Mouse (Mus musculus): Measurements from ENCODE around the gene Tmod2. TPM values are rescaled to one million over a fixed set of nuclear protein-coding genes. Genes with fewer than 3 reads are reported as not detected.
"Not testable (repeated sequence)": the region's sequence is repeated elsewhere in the genome, so short reads cannot be mapped to it uniquely, and the experiment has no call there.

Gene Tmod2
- polyA plus RNA-seq, 1 experiment from 2014 or later = 248 TPM

GRCm38 (mm10) chr9:75630823-75631454 lies 19.8 kb upstream of the Tmod2 start:
- Histone ChIP-seq H3K27me3 (ENCODE audit: control insufficient read depth, insufficient read depth, low read length) (no peaks in the 10 kb centered on the region), H3K36me3 (replicated peaks; ENCODE audit: control insufficient read depth, insufficient read depth) (peaks cover 5% of the 10 kb centered on the region; the same call in 1 of the 2 replicates), H3K4me1 (replicated peaks; ENCODE audit: control insufficient read depth, insufficient read depth, low read length) (peaks cover 7% of the 10 kb centered on the region), H3K9me3 (ENCODE audit: control insufficient read depth, low read length) (no peaks in the 10 kb centered on the region), H3K4me3 (replicated peaks; ENCODE audit: low read length) (no peak overlapping the region), H3K4me2 (replicated peaks) (no peak overlapping the region), H3K27ac (no peak overlapping the region), H3K9ac (no peak overlapping the region)
- WGBS = 84% methylated on average over 8 of the region's 8 CpGs
- no peak for DNase-seq (ENCODE audit: low spot score)
- ATAC-seq (ENCODE audit: low FRiP score) = no peak

GRCm38 (mm10) chr9:75626308-75626604 lies 15.1 kb upstream of the Tmod2 start:
- H3K4me2 ChIP-seq (replicated peaks) = peak overlapping the region; percentile 95
- under 1% methylated on average over 14 of the region's 14 CpGs for WGBS
- no peaks in the 10 kb centered on the region for H3K9me3 ChIP-seq (ENCODE audit: control insufficient read depth, low read length)
- H3K36me3 ChIP-seq (replicated peaks; ENCODE audit: control insufficient read depth, insufficient read depth) = no peaks in the 10 kb centered on the region
- peak overlapping the region; percentile 86 for H3K4me3 ChIP-seq (replicated peaks; ENCODE audit: low read length)
- no peaks in the 10 kb centered on the region for H3K27me3 ChIP-seq (ENCODE audit: control insufficient read depth, insufficient read depth, low read length)
- H3K9ac ChIP-seq = peak overlapping the region; percentile 96
- DNase-seq (ENCODE audit: low spot score) (no peak), ATAC-seq (ENCODE audit: low FRiP score) (no peak; the same call in 1 of the 2 replicates)
- H3K4me1 ChIP-seq (replicated peaks; ENCODE audit: control insufficient read depth, insufficient read depth, low read length) = peaks cover 11% of the 10 kb centered on the region
- H3K27ac ChIP-seq = peak overlapping the region; percentile 98

GRCm38 (mm10) chr9:75625556-75626307 lies 14.6 kb upstream of the Tmod2 start, which contains the start of gene Lysmd2:
TSS of gene Lysmd2 (plus strand) at chr9:75625741.
- peaks cover 11% of the 10 kb centered on the region for H3K4me1 ChIP-seq (replicated peaks; ENCODE audit: control insufficient read depth, insufficient read depth, low read length)
- H3K9ac ChIP-seq = peak within 1 kb of the TSS; percentile 96

GRCm38 (mm10) chr9:75624983-75625555 lies 13.9 kb upstream of the Tmod2 start:
- Histone ChIP-seq H3K36me3 (replicated peaks; ENCODE audit: control insufficient read depth, insufficient read depth) (no peaks in the 10 kb centered on the region), H3K9me3 (ENCODE audit: control insufficient read depth, low read length) (no peaks in the 10 kb centered on the region), H3K27me3 (ENCODE audit: control insufficient read depth, insufficient read depth, low read length) (no peaks in the 10 kb centered on the region), H3K4me2 (replicated peaks) (peak overlapping the region; percentile 95), H3K4me3 (replicated peaks; ENCODE audit: low read length) (peak overlapping the region; percentile 86), H3K9ac (peak overlapping the region; percentile 96), H3K27ac (peak overlapping the region; percentile 98), H3K4me1 (replicated peaks; ENCODE audit: control insufficient read depth, insufficient read depth, low read length) (peaks cover 11% of the 10 kb centered on the region)
- 16% methylated on average over 18 of the region's 18 CpGs for WGBS
- ATAC-seq (ENCODE audit: low FRiP score) (no peak; the same call in 1 of the 2 replicates), DNase-seq (ENCODE audit: low spot score) (peak; percentile 34)

More at GRCm38 (mm10) chr9:75625556-75626307, 14.6 kb upstream of the Tmod2 start, which contains the start of gene Lysmd2:
- H3K36me3 ChIP-seq (replicated peaks; ENCODE audit: control insufficient read depth, insufficient read depth) = no peaks in the 10 kb centered on the region
- H3K27me3 ChIP-seq (ENCODE audit: control insufficient read depth, insufficient read depth, low read length) = no peaks in the 10 kb centered on the region
- H3K27ac ChIP-seq = peak within 1 kb of the TSS; percentile 98
- H3K4me2 ChIP-seq (replicated peaks) = peak within 1 kb of the TSS; percentile 95
- under 1% methylated on average over 70 of the region's 94 CpGs for WGBS
- peak within 1 kb of the TSS; percentile 86 for H3K4me3 ChIP-seq (replicated peaks; ENCODE audit: low read length)
- no peaks in the 10 kb centered on the region for H3K9me3 ChIP-seq (ENCODE audit: control insufficient read depth, low read length)
- DNase-seq (ENCODE audit: low spot score) = peak; percentile 67
- peak; percentile 87 for ATAC-seq (ENCODE audit: low FRiP score)

- Histone ChIP-seq H3K4me3 (replicated peaks; ENCODE audit: low read length) (no peak overlapping the region), H3K9me3 (ENCODE audit: control insufficient read depth, low read length) (no peaks in the 10 kb centered on the region), H3K27ac (no peak overlapping the region), H3K9ac (no peak overlapping the region), H3K36me3 (replicated peaks; ENCODE audit: control insufficient read depth, insufficient read depth) (no peaks in the 10 kb centered on the region), H3K27me3 (ENCODE audit: control insufficient read depth, insufficient read depth, low read length) (no peaks in the 10 kb centered on the region), H3K4me2 (replicated peaks) (no peak overlapping the region), H3K4me1 (replicated peaks; ENCODE audit: control insufficient read depth, insufficient read depth, low read length) (peaks cover 4% of the 10 kb centered on the region)
- 90% methylated on average over 3 of the region's 3 CpGs for WGBS
- ATAC-seq (ENCODE audit: low FRiP score) (no peak), DNase-seq (ENCODE audit: low spot score) (no peak)
These were observed 10.3 kb upstream of the Tmod2 start for GRCm38 (mm10) chr9:75621428-75621827.

GRCm38 (mm10) chr9:75619761-75620160 lies 8.6 kb upstream of the Tmod2 start:
- DNase-seq (ENCODE audit: low spot score); H3K9me3 ChIP-seq (ENCODE audit: control insufficient read depth, low read length); H3K36me3 ChIP-seq (replicated peaks; ENCODE audit: control insufficient read depth, insufficient read depth); H3K4me2 ChIP-seq (replicated peaks); H3K4me1 ChIP-seq (replicated peaks; ENCODE audit: control insufficient read depth, insufficient read depth, low read length); H3K4me3 ChIP-seq (replicated peaks; ENCODE audit: low read length); H3K27ac ChIP-seq; H3K27me3 ChIP-seq (ENCODE audit: control insufficient read depth, insufficient read depth, low read length); ATAC-seq (ENCODE audit: low FRiP score); H3K9ac ChIP-seq: not testable (repeated sequence)
- 93% methylated on average over 2 of the region's 2 CpGs for WGBS

GRCm38 (mm10) chr9:75618836-75619400 lies 7.8 kb upstream of the Tmod2 start:
- 85% methylated on average over 6 of the region's 6 CpGs for WGBS
- Histone ChIP-seq H3K36me3 (replicated peaks; ENCODE audit: control insufficient read depth, insufficient read depth) (no peaks in the 10 kb centered on the region), H3K27ac (no peak overlapping the region), H3K4me2 (replicated peaks) (no peak overlapping the region), H3K9ac (no peak overlapping the region), H3K4me3 (replicated peaks; ENCODE audit: low read length) (no peak overlapping the region), H3K27me3 (ENCODE audit: control insufficient read depth, insufficient read depth, low read length) (no peaks in the 10 kb centered on the region), H3K4me1 (replicated peaks; ENCODE audit: control insufficient read depth, insufficient read depth, low read length) (no peaks in the 10 kb centered on the region), H3K9me3 (ENCODE audit: control insufficient read depth, low read length) (no peaks in the 10 kb centered on the region)
- no peak for DNase-seq (ENCODE audit: low spot score)
- ATAC-seq (ENCODE audit: low FRiP score) = peak; percentile 48; the same call in 1 of the 2 replicates

- Histone ChIP-seq H3K27ac (no peak overlapping the region), H3K27me3 (ENCODE audit: control insufficient read depth, insufficient read depth, low read length) (no peaks in the 10 kb centered on the region), H3K9me3 (ENCODE audit: control insufficient read depth, low read length) (no peaks in the 10 kb centered on the region), H3K36me3 (replicated peaks; ENCODE audit: control insufficient read depth, insufficient read depth) (no peaks in the 10 kb centered on the region), H3K4me1 (replicated peaks; ENCODE audit: control insufficient read depth, insufficient read depth, low read length) (no peaks in the 10 kb centered on the region), H3K4me3 (replicated peaks; ENCODE audit: low read length) (no peak overlapping the region), H3K4me2 (replicated peaks) (no peak overlapping the region), H3K9ac (no peak overlapping the region)
- no peak for DNase-seq (ENCODE audit: low spot score)
- 84% methylated on average over 3 of the region's 3 CpGs for WGBS
- no peak for ATAC-seq (ENCODE audit: low FRiP score)
These were observed 5.4 kb upstream of the Tmod2 start for GRCm38 (mm10) chr9:75616560-75616959.

- Histone ChIP-seq H3K9me3 (ENCODE audit: control insufficient read depth, low read length) (no peaks in the 10 kb centered on the region), H3K4me2 (replicated peaks) (peak overlapping the region; percentile 56), H3K27me3 (ENCODE audit: control insufficient read depth, insufficient read depth, low read length) (no peaks in the 10 kb centered on the region), H3K9ac (peak overlapping the region; percentile 87), H3K4me3 (replicated peaks; ENCODE audit: low read length) (peak overlapping the region; percentile 83), H3K27ac (peak overlapping the region; percentile 84), H3K4me1 (replicated peaks; ENCODE audit: control insufficient read depth, insufficient read depth, low read length) (peaks cover 9% of the 10 kb centered on the region; the same call in 1 of the 2 replicates), H3K36me3 (replicated peaks; ENCODE audit: control insufficient read depth, insufficient read depth) (peaks cover 3% of the 10 kb centered on the region; the same call in 1 of the 2 replicates)
- ATAC-seq (ENCODE audit: low FRiP score) (no peak), DNase-seq (ENCODE audit: low spot score) (peak; percentile 47)
- 7% methylated on average over 16 of the region's 16 CpGs for WGBS
These were observed 1.2 kb downstream of the Tmod2 start for GRCm38 (mm10) chr9:75609965-75610364.

All from hindbrain, embryonic 14.5 days (tissue).